Mouse (Mus musculus) CH12.LX (cell line): Measurements from ENCODE around the gene Vmn1r237. TPM values are rescaled to one million over a fixed set of nuclear protein-coding genes. Genes with fewer than 3 reads are reported as not detected.

Experiments
- DNase-seq: peaks from one replicate; pipeline ENCODE4 v3.0.0-alpha.2; 2013; ENCODE audit errors: extremely low read depth
- H3K27ac ChIP-seq: 2 replicates; pipeline ENCODE4 v1.5.1; 2012; ENCODE audit warnings: low read depth, mild to moderate bottlenecking, control low read depth, moderate library complexity; ENCODE audit not compliant: insufficient read depth
- H3K27me3 ChIP-seq: replicated peaks from 2 replicates; pipeline ENCODE3; 2012; ENCODE audit warnings: inconsistent platforms
- H3K36me3 ChIP-seq, 2 experiments: replicated peaks in 1 of 2; 2 replicates each; pipeline versions ENCODE3 to v1.6.1; 2012; ENCODE audit warnings: inconsistent platforms in 1 of 2, low read length in 1 of 2, mild to moderate bottlenecking in 1 of 2, mixed read lengths in 1 of 2, moderate library complexity in 1 of 2; ENCODE audit not compliant: control insufficient read depth in 1 of 2, insufficient read depth in 1 of 2
- H3K4me1 ChIP-seq, 2 experiments: 2 replicates each; pipeline ENCODE4 v1.6.1; 2012; ENCODE audit warnings: inconsistent platforms in 1 of 2, moderate library complexity in 1 of 2; ENCODE audit not compliant: insufficient read depth in 2 of 2, control insufficient read depth in 1 of 2
- H3K4me2 ChIP-seq: 2 replicates; pipeline ENCODE4 v1.6.1; 2012; ENCODE audit warnings: low read depth, mild to moderate bottlenecking, control low read depth; ENCODE audit not compliant: poor library complexity, insufficient read depth, severe bottlenecking
- H3K4me3 ChIP-seq, 3 experiments: fragments of 150-350 bp in 1 of 3; sonication (generic) in 1 of 3; replicated peaks in 1 of 3; 2 replicates each; pipeline versions ENCODE3 to v1.5.1; 2011 to 2012; ENCODE audit warnings: low read depth in 2 of 3, low read length in 2 of 3, mild to moderate bottlenecking in 2 of 3, moderate library complexity in 2 of 3, control low read depth in 1 of 3, improper control_type of control experiment in 1 of 3, inconsistent platforms in 1 of 3, mixed read lengths in 1 of 3; ENCODE audit not compliant: poor library complexity in 1 of 3
- H3K79me2 ChIP-seq: replicated peaks from 2 replicates; pipeline ENCODE4 v1.6.1; 2012; ENCODE audit warnings: mild to moderate bottlenecking, moderate library complexity; ENCODE audit not compliant: control insufficient read depth, poor library complexity, insufficient read depth, severe bottlenecking; ENCODE audit errors: extremely low read depth
- H3K9ac ChIP-seq: 2 replicates; pipeline ENCODE4 v1.6.1; 2012; ENCODE audit warnings: low read depth, mild to moderate bottlenecking, control low read depth, moderate library complexity; ENCODE audit not compliant: insufficient read depth
- H3K9me3 ChIP-seq: replicated peaks from 2 replicates; pipeline ENCODE3; 2012; ENCODE audit warnings: low read length, inconsistent platforms, mixed read lengths
- BHLHE40 ChIP-seq: IDR thresholded peaks from 2 replicates; pipeline ENCODE4 v1.6.1; 2011; ENCODE audit warnings: mild to moderate bottlenecking, low read depth, low read length, improper control_type of control experiment
- CHD2 ChIP-seq: IDR thresholded peaks from 2 replicates; pipeline ENCODE4 v1.6.1; 2011; ENCODE audit warnings: low read length, improper control_type of control experiment
- E2F4 ChIP-seq: IDR thresholded peaks from 2 replicates; pipeline ENCODE4 v1.6.1; 2011; ENCODE audit warnings: low read depth, low read length, improper control_type of control experiment; ENCODE audit not compliant: insufficient replicate concordance
- ELF1 ChIP-seq: IDR thresholded peaks from 2 replicates; pipeline ENCODE4 v1.6.1; 2014; ENCODE audit warnings: low read depth, mild to moderate bottlenecking, inconsistent platforms, low read length, improper control_type of control experiment
- HCFC1 ChIP-seq: IDR thresholded peaks from 2 replicates; pipeline ENCODE4 v1.6.1; 2012; ENCODE audit warnings: low read depth, mild to moderate bottlenecking, inconsistent platforms, low read length, improper control_type of control experiment
- IRF4 ChIP-seq: IDR thresholded peaks from 2 replicates; pipeline ENCODE4 v1.6.1; 2014; ENCODE audit warnings: low read depth, mild to moderate bottlenecking, inconsistent platforms, low read length, improper control_type of control experiment
- JUND ChIP-seq: conservative IDR thresholded peaks from 2 replicates; pipeline ENCODE4 v1.6.1; 2011; ENCODE audit warnings: low read depth, low read length, improper control_type of control experiment
- MAFK ChIP-seq: IDR thresholded peaks from 2 replicates; pipeline ENCODE4 v1.6.1; 2011; ENCODE audit warnings: low read length, improper control_type of control experiment; ENCODE audit not compliant: insufficient replicate concordance
- MAX ChIP-seq: IDR thresholded peaks from 2 replicates; pipeline ENCODE4 v1.6.1; 2011; ENCODE audit warnings: low read length, improper control_type of control experiment
- MAZ ChIP-seq: IDR thresholded peaks from 2 replicates; pipeline ENCODE4 v1.6.1; 2012; ENCODE audit warnings: low read depth, mild to moderate bottlenecking, inconsistent platforms, low read length, improper control_type of control experiment, moderate library complexity
- MXI1 ChIP-seq: IDR thresholded peaks from 2 replicates; pipeline ENCODE4 v1.6.1; 2011; ENCODE audit warnings: mild to moderate bottlenecking, low read depth, low read length, improper control_type of control experiment
- NRF1 ChIP-seq: IDR thresholded peaks from 2 replicates; pipeline ENCODE4 v1.6.1; 2014; ENCODE audit warnings: low read depth, mild to moderate bottlenecking, inconsistent platforms, low read length, improper control_type of control experiment, moderate library complexity
- PAX5 ChIP-seq: IDR thresholded peaks from 2 replicates; pipeline ENCODE4 v1.6.1; 2012; ENCODE audit warnings: low read length, inconsistent platforms, mixed read lengths
- POLR2AphosphoS2 ChIP-seq: IDR thresholded peaks from 2 replicates; pipeline ENCODE4 v1.6.1; 2011; ENCODE audit warnings: low read depth, low read length, improper control_type of control experiment
- RAD21 ChIP-seq: IDR thresholded peaks from 2 replicates; pipeline ENCODE4 v1.6.1; 2011; ENCODE audit warnings: low read depth, mild to moderate bottlenecking, low read length, improper control_type of control experiment, moderate library complexity
- TBP ChIP-seq: conservative IDR thresholded peaks from 2 replicates; pipeline ENCODE4 v1.6.1; 2011; ENCODE audit warnings: low read depth, low read length, improper control_type of control experiment
- ZC3H11A ChIP-seq: IDR thresholded peaks from 2 replicates; pipeline ENCODE4 v1.6.1; 2012; ENCODE audit warnings: low read depth, mild to moderate bottlenecking, inconsistent platforms, low read length, improper control_type of control experiment
- ZKSCAN1 ChIP-seq: IDR thresholded peaks from 2 replicates; pipeline ENCODE4 v1.6.1; 2012; ENCODE audit warnings: low read depth, inconsistent platforms, low read length, improper control_type of control experiment, borderline replicate concordance
- ZMIZ1 ChIP-seq: IDR thresholded peaks from 2 replicates; pipeline ENCODE4 v1.6.1; 2012; ENCODE audit warnings: low read depth, mild to moderate bottlenecking, inconsistent platforms, low read length, improper control_type of control experiment
- ZNF384 ChIP-seq: IDR thresholded peaks from 2 replicates; pipeline ENCODE4 v1.6.1; 2012; ENCODE audit warnings: low read depth, low read length, improper control_type of control experiment, inconsistent platforms
- dilution Hi-C: fragments of 300-500 bp; cut with MboI; formaldehyde crosslinking; loops from 2 replicates; pipeline ENCODE4 v1.14.3; 2020; ENCODE audit warnings: low sequenced_read_pairs; ENCODE audit not compliant: extremely low pct_unique_long_range_greater_than_20kb, extremely low pct_ligation_motif_present
- in situ Hi-C: fragments of 300-500 bp; cut with MboI; formaldehyde crosslinking; loops from 3 replicates; pipeline ENCODE4 v1.14.3; 2019; ENCODE audit warnings: low sequenced_read_pairs, low pct_ligation_motif_present, low pct_unique_long_range_greater_than_20kb, mixed read lengths
- polyA plus RNA-seq: library from polyadenylated mRNA; unstranded; fragments of >175 nt; gene quantifications from 2 replicates; pipeline ENCODE4 v1.2.1, GENCODE M21; 2012; ENCODE audit warnings: low read depth; ENCODE audit not compliant: insufficient read length
- total RNA-seq, 2 experiments: library from RNA; depleted of rRNA; stranded (reverse); fragments of 300-350 nt in 1 of 2; fragments of >200 nt in 1 of 2; gene quantifications; 2 replicates each; pipeline ENCODE4 v1.2.3; 2012 to 2014

Vmn1r237 gene
- total and polyA plus RNA-seq, 3 experiments = not detected

DNA sequence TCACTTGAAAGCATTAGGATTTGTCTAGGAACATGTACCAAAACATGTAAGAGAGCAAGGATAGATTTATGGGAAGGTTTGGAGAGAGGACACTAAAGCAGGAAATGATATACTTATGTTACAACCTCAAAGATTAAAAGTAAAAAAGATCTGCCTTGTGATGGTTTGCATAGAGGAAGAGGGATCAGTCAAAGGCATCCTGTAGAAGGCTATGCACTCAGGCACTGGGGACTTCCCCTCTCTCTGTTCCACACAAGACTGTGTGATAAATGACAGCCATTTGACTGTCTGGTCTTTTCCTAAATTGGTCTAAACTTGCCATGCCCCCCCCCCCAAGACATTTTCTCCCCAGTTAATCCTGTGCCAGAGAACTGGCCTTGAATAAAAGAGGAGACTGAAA is 27.3 kb upstream of the Vmn1r237 start:
- Histone ChIP-seq H3K36me3 (no peaks in the 10 kb centered on the region), H3K4me2 (no peak overlapping the region), H3K79me2 (no peaks in the 10 kb centered on the region), H3K27me3 (no peaks in the 10 kb centered on the region), H3K4me3 (no peak overlapping the region), H3K9ac (no peak overlapping the region), H3K4me1 (peaks cover 0 to 6% of the 10 kb centered on the region in 2 experiments; a peak in 1 of 4 replicates), H3K9me3 (no peaks in the 10 kb centered on the region), H3K27ac (no peak overlapping the region)
- in situ Hi-C loops (loop anchor here (10.0 kb wide), 1 partner anchor 140 kb away; the partner anchor contains the start of gene Zfp54), dilution Hi-C loops (no loop called here)
- peak; percentile 17 for DNase-seq
- TF ChIP-seq POLR2AphosphoS2 = no peak

DNA sequence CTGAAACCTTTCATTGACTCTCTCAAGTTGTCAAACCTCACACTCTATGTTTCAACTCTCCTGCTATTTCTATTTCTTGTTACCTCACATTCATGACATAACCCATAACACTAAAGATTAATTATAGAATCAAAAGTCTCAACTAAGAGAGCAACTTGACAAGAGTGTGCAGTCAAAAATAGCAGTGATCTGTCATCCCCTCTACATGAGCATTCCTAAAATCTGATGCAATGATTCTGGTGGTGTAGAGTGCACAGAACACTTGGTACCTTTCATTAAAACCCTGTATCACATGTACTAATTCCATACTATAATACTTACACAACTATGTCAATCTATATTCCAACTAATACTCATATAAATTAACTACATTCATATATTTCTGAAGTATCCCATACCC is 22.0 kb upstream of the Vmn1r237 start:
- peaks cover 3 to 8% of the 10 kb centered on the region in 2 experiments; a peak in 3 of 4 replicates for H3K4me1 ChIP-seq
- H3K27me3 ChIP-seq = no peaks in the 10 kb centered on the region
- in situ Hi-C loops (loop anchor here (10.0 kb wide), 1 partner anchor 135 kb away; the partner anchor contains the start of gene Zfp54), dilution Hi-C loops (no loop called here)
- H3K4me2 ChIP-seq = no peak overlapping the region
- no peak overlapping the region for H3K27ac ChIP-seq
- H3K9me3 ChIP-seq = no peaks in the 10 kb centered on the region
- H3K4me3 ChIP-seq = no peak overlapping the region
- no peaks in the 10 kb centered on the region for H3K79me2 ChIP-seq
- no peak overlapping the region for H3K9ac ChIP-seq
- no peaks in the 10 kb centered on the region for H3K36me3 ChIP-seq
- DNase-seq = no peak
- no peak for TF ChIP-seq ZC3H11A
- no peak for TF ChIP-seq MAFK
- no peak for TF ChIP-seq E2F4
- no peak for TF ChIP-seq JUND
- no peak for TF ChIP-seq MAZ
- no peak for TF ChIP-seq ELF1
- no peak for TF ChIP-seq BHLHE40
- no peak for TF ChIP-seq TBP
- no peak for TF ChIP-seq MAX
- TF ChIP-seq IRF4 = no peak
- no peak for TF ChIP-seq ZMIZ1
- TF ChIP-seq HCFC1 = no peak
- no peak for TF ChIP-seq RAD21
- TF ChIP-seq MXI1 = no peak
- no peak for TF ChIP-seq ZNF384
- no peak for TF ChIP-seq NRF1
- TF ChIP-seq CHD2 = no peak
- TF ChIP-seq ZKSCAN1 = no peak
- TF ChIP-seq PAX5 = no peak
- TF ChIP-seq, all 38 proteins: peak for 0

Other genes starting within 250 kb of the Vmn1r237 start
- gene Vmn1r234, start 85.8 kb upstream of the Vmn1r237 start, total RNA-seq (2012; rRNA removed) = not detected in 2 replicates
- not detected in 2 replicates for gene Vmn1r234, start 85.8 kb upstream of the Vmn1r237 start, total RNA-seq (2014; rRNA removed)
- not detected in 2 replicates for gene Vmn1r234, start 85.8 kb upstream of the Vmn1r237 start, polyA plus RNA-seq
- gene Vmn1r235, start 55.5 kb upstream of the Vmn1r237 start, total RNA-seq (2012; rRNA removed) = not detected in 2 replicates
- gene Vmn1r235, start 55.5 kb upstream of the Vmn1r237 start, total RNA-seq (2014; rRNA removed) = not detected in 2 replicates
- not detected in 2 replicates for gene Vmn1r235, start 55.5 kb upstream of the Vmn1r237 start, polyA plus RNA-seq
- not detected in 2 replicates for gene Vmn1r236, start 28.9 kb upstream of the Vmn1r237 start, total RNA-seq (2012; rRNA removed)
- not detected in 2 replicates for gene Vmn1r236, start 28.9 kb upstream of the Vmn1r237 start, total RNA-seq (2014; rRNA removed)
- gene Vmn1r236, start 28.9 kb upstream of the Vmn1r237 start, polyA plus RNA-seq = not detected in 2 replicates
- 1.8 and 1.9 TPM in 2 replicates for gene Zfp677, start 71.9 kb downstream of the Vmn1r237 start, total RNA-seq (2012; rRNA removed)
- 4.1 and 4.7 TPM in 2 replicates for gene Zfp677, start 71.9 kb downstream of the Vmn1r237 start, total RNA-seq (2014; rRNA removed)
- 1.2 and 1.4 TPM in 2 replicates for gene Zfp677, start 71.9 kb downstream of the Vmn1r237 start, polyA plus RNA-seq
- 7.9 and 8.4 TPM in 2 replicates for gene Zfp54, start 111.4 kb downstream of the Vmn1r237 start, total RNA-seq (2012; rRNA removed)
- 11.9 and 12.5 TPM in 2 replicates for gene Zfp54, start 111.4 kb downstream of the Vmn1r237 start, total RNA-seq (2014; rRNA removed)
- gene Zfp54, start 111.4 kb downstream of the Vmn1r237 start, polyA plus RNA-seq = 3.6 and 3.8 TPM in 2 replicates
- gene Zfp51, start 138.5 kb downstream of the Vmn1r237 start, total RNA-seq (2012; rRNA removed) = 6.1 and 6.8 TPM in 2 replicates
- gene Zfp51, start 138.5 kb downstream of the Vmn1r237 start, total RNA-seq (2014; rRNA removed) = 16.7 and 18.1 TPM in 2 replicates
- gene Zfp51, start 138.5 kb downstream of the Vmn1r237 start, polyA plus RNA-seq = 4.5 TPM in 2 replicates
- gene Zfp53, start 177.1 kb downstream of the Vmn1r237 start, total RNA-seq (2012; rRNA removed) = 4.7 and 5.4 TPM in 2 replicates
- gene Zfp53, start 177.1 kb downstream of the Vmn1r237 start, total RNA-seq (2014; rRNA removed) = 8.4 and 9.6 TPM in 2 replicates
- 2.4 and 3.7 TPM in 2 replicates for gene Zfp53, start 177.1 kb downstream of the Vmn1r237 start, polyA plus RNA-seq
- gene Zfp52, start 223.7 kb downstream of the Vmn1r237 start, total RNA-seq (2012; rRNA removed) = 8.6 and 9.6 TPM in 2 replicates
- 15.4 and 16.3 TPM in 2 replicates for gene Zfp52, start 223.7 kb downstream of the Vmn1r237 start, total RNA-seq (2014; rRNA removed)
- gene Zfp52, start 223.7 kb downstream of the Vmn1r237 start, polyA plus RNA-seq = 5.9 and 6.4 TPM in 2 replicates